Mouse (Mus musculus) neural tube, embryonic 14.5 days (tissue): ENCODE data around the gene Arfrp1. TPM values are rescaled to one million over a fixed set of nuclear protein-coding genes. Genes with fewer than 3 reads are reported as not detected.

Experiments
- ATAC-seq: fragments of 200-750 bp; cut with Nextera tagmentation; 2 replicates; pipeline ENCODE4 v1.8.0; 2017; ENCODE audit warnings: low read depth, mild to moderate bottlenecking, moderate TSS enrichment, moderate library complexity
- H3K27ac ChIP-seq: fragments of 300-500 bp; sonication (generic); 2 replicates; pipeline ENCODE4 v1.5.1; 2014; ENCODE audit warnings: low read depth, mild to moderate bottlenecking, control low read depth, low read length, moderate library complexity, mixed read lengths
- H3K27me3 ChIP-seq: fragments of 300-500 bp; sonication (generic); 2 replicates; pipeline ENCODE4 v1.6.1; 2014; ENCODE audit warnings: low read length; ENCODE audit not compliant: control insufficient read depth, insufficient read depth
- H3K36me3 ChIP-seq: fragments of 300-500 bp; sonication (generic); 2 replicates; pipeline ENCODE4 v1.6.1; 2014; ENCODE audit warnings: low read length, mixed read lengths; ENCODE audit not compliant: control insufficient read depth, insufficient read depth
- H3K4me1 ChIP-seq: fragments of 300-500 bp; sonication (generic); 2 replicates; pipeline ENCODE4 v1.6.1; 2014; ENCODE audit warnings: low read length; ENCODE audit not compliant: control insufficient read depth, insufficient read depth
- H3K4me2 ChIP-seq: fragments of 300-500 bp; sonication (generic); 2 replicates; pipeline ENCODE4 v1.6.1; 2014; ENCODE audit warnings: mild to moderate bottlenecking, low read depth, low read length, control low read depth
- H3K4me3 ChIP-seq: fragments of 300-500 bp; sonication (generic); 2 replicates; pipeline ENCODE4 v1.5.1; 2014; ENCODE audit warnings: low read depth, low read length, control low read depth, mixed read lengths
- H3K9ac ChIP-seq: fragments of 300-500 bp; sonication (generic); replicated peaks from 2 replicates; pipeline ENCODE4 v1.6.1; 2014; ENCODE audit warnings: low read depth, mild to moderate bottlenecking, control low read depth, low read length, mixed read lengths
- H3K9me3 ChIP-seq: fragments of 300-500 bp; sonication (generic); 2 replicates; pipeline ENCODE4 v1.6.1; 2016; ENCODE audit warnings: low read length; ENCODE audit not compliant: control insufficient read depth
- WGBS: fragments of 180-500 bp; shearing (Covaris S2); extraction: QIAGEN DNeasy Blood & Tissue Kit; methylation state at CpG from one replicate; pipeline ENCODE4 v1.1.7; 2014; 5-methylcytosine and 5-hydroxymethylcytosine counted together
- polyA plus RNA-seq: library from polyadenylated mRNA; unstranded; fragments of >200 nt; fragmentation: Nextera tagmentation; extraction: Ambion mirVana; gene quantifications from 2 replicates; pipeline ENCODE4 v1.2.1, GENCODE M21; 2014

Arfrp1 gene
- polyA plus RNA-seq, 1 experiment from 2014 or later = 66.0 TPM

DNA sequence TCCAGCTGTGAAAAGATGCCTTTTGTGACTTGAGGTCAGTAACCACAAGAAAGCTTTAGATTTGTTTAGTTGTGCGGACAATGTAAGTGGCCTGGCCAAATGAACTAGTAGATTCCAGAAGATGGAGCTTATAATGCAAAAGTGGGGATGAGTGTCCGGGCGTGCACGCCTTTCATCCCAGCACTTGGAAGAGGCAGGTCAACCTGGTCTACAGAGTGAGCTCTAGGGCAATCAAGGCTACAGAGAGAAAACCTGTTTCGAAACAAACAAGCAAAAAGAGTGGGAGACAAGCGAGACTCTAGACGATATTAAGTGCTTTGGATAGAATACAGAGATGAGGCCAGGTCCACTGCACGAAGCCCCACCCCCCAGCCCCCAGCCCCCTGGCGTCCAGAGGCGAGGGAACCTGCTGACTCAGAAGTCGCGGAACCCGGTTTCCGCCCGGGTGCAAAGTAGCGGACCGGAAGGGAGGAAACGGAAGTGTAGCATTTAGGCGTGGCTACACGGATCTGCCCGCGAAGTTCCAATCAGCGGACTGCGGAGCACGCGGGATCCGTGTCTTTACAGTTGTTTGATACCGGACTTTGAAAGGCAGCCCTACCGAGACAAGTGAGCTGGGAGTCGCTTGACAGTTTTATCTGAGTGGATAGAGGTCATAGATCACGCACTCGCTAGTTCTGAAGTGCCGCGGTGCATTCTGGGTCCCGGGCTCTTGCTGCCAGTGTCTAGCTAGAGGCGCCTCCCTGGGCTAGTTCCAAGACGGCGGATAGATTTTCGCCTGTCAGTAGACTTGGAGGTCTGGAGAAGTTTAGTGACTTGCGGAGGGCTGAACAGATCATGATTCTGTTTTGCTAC, 45.7 kb downstream of the Arfrp1 start, which contains the start of gene Rtel1:
Gene Rtel1 (plus strand): TSS at position 492 of the 855 bp plus-strand sequence.
- Histone ChIP-seq H3K9me3 (no peaks in the 10 kb centered on the region), H3K4me1 (peaks cover 7% of the 10 kb centered on the region; the same call in 1 of the 2 replicates), H3K36me3 (peaks cover 14% of the 10 kb centered on the region; the same call in 1 of the 2 replicates), H3K27ac (peak within 1 kb of the TSS; percentile 41; the same call in 1 of the 2 replicates), H3K27me3 (no peaks in the 10 kb centered on the region), H3K9ac (peak within 1 kb of the TSS; percentile 25), H3K4me2 (peak within 1 kb of the TSS; percentile 49), H3K4me3 (peak within 1 kb of the TSS; percentile 52)
- 7% methylated on average over 40 of the region's 40 CpGs for WGBS
- peak; percentile 94 for ATAC-seq

- peak within 1 kb of the TSS; percentile 79 for H3K4me3 ChIP-seq
Observed at GRCm38 (mm10) chr2:181314080-181314810, 51.0 kb downstream of the Arfrp1 start, which contains the start of gene Stmn3. Gene Stmn3, minus strand, starts transcription at chr2:181314500.

GRCm38 (mm10) chr2:181313344-181314079, 51.7 kb downstream of the Arfrp1 start:
- Histone ChIP-seq H3K27ac (peak overlapping the region; percentile 92), H3K36me3 (peaks cover 6% of the 10 kb centered on the region; the same call in 1 of the 2 replicates), H3K9me3 (no peaks in the 10 kb centered on the region), H3K4me3 (peak overlapping the region; percentile 79), H3K4me1 (peaks cover 8% of the 10 kb centered on the region), H3K9ac (peak overlapping the region; percentile 98), H3K4me2 (peak overlapping the region; percentile 60), H3K27me3 (peaks cover 3% of the 10 kb centered on the region; the same call in 1 of the 2 replicates)
- WGBS = 2% methylated on average over 35 of the region's 35 CpGs
- peak; percentile 60 for ATAC-seq

More at GRCm38 (mm10) chr2:181314080-181314810, 51.0 kb downstream of the Arfrp1 start, which contains the start of gene Stmn3:
- Histone ChIP-seq H3K4me1 (peaks cover 10% of the 10 kb centered on the region), H3K27ac (peak within 1 kb of the TSS; percentile 92), H3K36me3 (no peaks in the 10 kb centered on the region), H3K9ac (peak within 1 kb of the TSS; percentile 98), H3K27me3 (peaks cover 3% of the 10 kb centered on the region; the same call in 1 of the 2 replicates), H3K4me2 (peak within 1 kb of the TSS; percentile 60), H3K9me3 (no peaks in the 10 kb centered on the region)
- 4% methylated on average over 19 of the region's 23 CpGs for WGBS
- peak; percentile 93 for ATAC-seq

DNA sequence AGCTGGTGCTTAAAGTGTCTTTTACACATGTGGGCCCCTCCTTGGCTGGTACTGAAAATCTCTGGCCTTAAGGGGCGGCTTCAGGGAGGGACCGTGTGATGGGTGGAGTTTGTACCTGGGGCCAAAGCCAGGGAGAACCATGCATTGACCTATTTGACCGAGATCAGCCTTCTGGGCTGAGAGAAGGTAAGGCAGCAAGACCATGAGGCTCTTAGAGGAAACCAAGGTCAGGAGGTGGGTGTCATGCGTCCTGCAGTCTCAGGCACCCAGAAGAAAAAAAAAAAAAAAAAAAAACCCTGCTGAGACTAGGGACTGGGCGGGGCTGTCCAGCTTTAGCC, 52.2 kb downstream of the Arfrp1 start:
- H3K27me3 ChIP-seq = peaks cover 3% of the 10 kb centered on the region; the same call in 1 of the 2 replicates
- H3K4me1 ChIP-seq = peaks cover 8% of the 10 kb centered on the region
- no peak for ATAC-seq
- H3K27ac ChIP-seq = no peak overlapping the region
- H3K4me2 ChIP-seq = peak overlapping the region; percentile 60
- H3K9me3 ChIP-seq = no peaks in the 10 kb centered on the region
- H3K4me3 ChIP-seq = peak overlapping the region; percentile 79
- 12% methylated on average over 5 of the region's 5 CpGs for WGBS
- peak overlapping the region; percentile 98 for H3K9ac ChIP-seq
- peaks cover 11% of the 10 kb centered on the region; the same call in 1 of the 2 replicates for H3K36me3 ChIP-seq

DNA sequence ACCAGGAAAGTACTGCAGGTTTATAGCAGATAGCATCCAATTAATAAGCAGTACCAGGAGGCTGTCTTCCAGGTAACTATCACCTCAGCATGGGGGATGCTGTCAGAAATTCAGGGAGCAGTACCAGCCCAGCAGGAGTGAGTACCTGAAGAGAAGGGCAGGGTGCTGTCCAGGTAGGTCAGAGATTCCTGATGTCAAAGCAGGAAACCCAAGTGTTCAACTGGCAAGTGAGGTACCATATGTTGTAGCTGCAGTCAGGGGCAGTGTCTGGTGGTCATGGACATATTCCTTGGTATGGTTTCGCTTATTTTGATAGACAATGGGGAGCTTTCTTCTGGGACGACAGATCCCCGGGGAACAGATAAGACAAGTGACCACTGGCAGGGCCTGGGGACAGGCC, 52.8 kb downstream of the Arfrp1 start:
- H3K4me3 ChIP-seq = peak overlapping the region; percentile 79
- H3K27ac ChIP-seq = no peak overlapping the region
- H3K9ac ChIP-seq = peak overlapping the region; percentile 98; the same call in 1 of the 2 replicates
- no peaks in the 10 kb centered on the region for H3K9me3 ChIP-seq
- peaks cover 3% of the 10 kb centered on the region; the same call in 1 of the 2 replicates for H3K27me3 ChIP-seq
- H3K36me3 ChIP-seq = peaks cover 16% of the 10 kb centered on the region; the same call in 1 of the 2 replicates
- peak overlapping the region; percentile 60 for H3K4me2 ChIP-seq
- ATAC-seq = no peak
- H3K4me1 ChIP-seq = peaks cover 8% of the 10 kb centered on the region
- WGBS = 62% methylated on average over 3 of the region's 3 CpGs

Other genes starting within 250 kb of the Arfrp1 start
- 56.7 and 60.6 TPM in 2 replicates for gene Kcnq2, start 230.1 kb downstream of the Arfrp1 start, polyA plus RNA-seq
- gene Eef1a2, start 208.4 kb downstream of the Arfrp1 start, polyA plus RNA-seq = 17.5 and 24.4 TPM in 2 replicates
- 419 and 445 TPM in 2 replicates for gene Ppdpf, start 178.2 kb downstream of the Arfrp1 start, polyA plus RNA-seq
- gene Ptk6, start 162.6 kb downstream of the Arfrp1 start, polyA plus RNA-seq = not detected in 2 replicates
- 0.15 and 0.19 TPM in 2 replicates for gene Srms, start 152.2 kb downstream of the Arfrp1 start, polyA plus RNA-seq
- gene Fndc11, start 145.4 kb downstream of the Arfrp1 start, polyA plus RNA-seq = 0.23 TPM in 1 of 2 replicates, not detected in the other
- 0.28 and 0.45 TPM in 2 replicates for gene Helz2, start 123.4 kb downstream of the Arfrp1 start, polyA plus RNA-seq
- gene Gmeb2, start 77.4 kb downstream of the Arfrp1 start, polyA plus RNA-seq = 19.3 and 19.9 TPM in 2 replicates
- gene Stmn3, start 50.9 kb downstream of the Arfrp1 start, polyA plus RNA-seq = 1,346 and 1,661 TPM in 2 replicates
- gene Rtel1, start 45.7 kb downstream of the Arfrp1 start, polyA plus RNA-seq = 37.4 and 43.9 TPM in 2 replicates
- 59.3 and 67.7 TPM in 2 replicates for gene Zgpat, start 476 bp downstream of the Arfrp1 start, polyA plus RNA-seq
- 44.7 and 46.2 TPM in 2 replicates for gene Lime1, start 14.7 kb upstream of the Arfrp1 start, polyA plus RNA-seq
- gene Zbtb46, start 94.0 kb upstream of the Arfrp1 start, polyA plus RNA-seq = 18.2 and 22.8 TPM in 2 replicates
- gene Abhd16b, start 127.8 kb upstream of the Arfrp1 start, polyA plus RNA-seq = not detected in 2 replicates
- 116 and 120 TPM in 2 replicates for gene Tpd52l2, start 131.7 kb upstream of the Arfrp1 start, polyA plus RNA-seq
- 245 and 250 TPM in 2 replicates for gene Dnajc5, start 155.1 kb upstream of the Arfrp1 start, polyA plus RNA-seq
- gene Uckl1, start 219.5 kb upstream of the Arfrp1 start, polyA plus RNA-seq = 61.3 and 66.6 TPM in 2 replicates
- gene Prpf6, start 226.5 kb upstream of the Arfrp1 start, polyA plus RNA-seq = 50.3 and 65.6 TPM in 2 replicates
- gene Zfp512b, start 227.4 kb upstream of the Arfrp1 start, polyA plus RNA-seq = 85.1 and 87.5 TPM in 2 replicates
- 189 and 220 TPM in 2 replicates for gene Samd10, start 233.8 kb upstream of the Arfrp1 start, polyA plus RNA-seq